Mouse (Mus musculus): ENCODE results near the gene Gcnt4. TPM values are rescaled to one million over a fixed set of nuclear protein-coding genes. Genes with fewer than 3 reads are reported as not detected.
A peak's percentile ranks its signal among the peaks of the same experiment; 100 is the strongest.
"Not testable (repeated sequence)": the region's sequence is repeated elsewhere in the genome, so short reads cannot be mapped to it uniquely, and the experiment has no call there.

Gcnt4 gene
- polyA plus RNA-seq (2016; fragmentation: Nextera tagmentation; extraction: Ambion mirVana): 0.22 and 0.23 TPM in 2 replicates

DNA sequence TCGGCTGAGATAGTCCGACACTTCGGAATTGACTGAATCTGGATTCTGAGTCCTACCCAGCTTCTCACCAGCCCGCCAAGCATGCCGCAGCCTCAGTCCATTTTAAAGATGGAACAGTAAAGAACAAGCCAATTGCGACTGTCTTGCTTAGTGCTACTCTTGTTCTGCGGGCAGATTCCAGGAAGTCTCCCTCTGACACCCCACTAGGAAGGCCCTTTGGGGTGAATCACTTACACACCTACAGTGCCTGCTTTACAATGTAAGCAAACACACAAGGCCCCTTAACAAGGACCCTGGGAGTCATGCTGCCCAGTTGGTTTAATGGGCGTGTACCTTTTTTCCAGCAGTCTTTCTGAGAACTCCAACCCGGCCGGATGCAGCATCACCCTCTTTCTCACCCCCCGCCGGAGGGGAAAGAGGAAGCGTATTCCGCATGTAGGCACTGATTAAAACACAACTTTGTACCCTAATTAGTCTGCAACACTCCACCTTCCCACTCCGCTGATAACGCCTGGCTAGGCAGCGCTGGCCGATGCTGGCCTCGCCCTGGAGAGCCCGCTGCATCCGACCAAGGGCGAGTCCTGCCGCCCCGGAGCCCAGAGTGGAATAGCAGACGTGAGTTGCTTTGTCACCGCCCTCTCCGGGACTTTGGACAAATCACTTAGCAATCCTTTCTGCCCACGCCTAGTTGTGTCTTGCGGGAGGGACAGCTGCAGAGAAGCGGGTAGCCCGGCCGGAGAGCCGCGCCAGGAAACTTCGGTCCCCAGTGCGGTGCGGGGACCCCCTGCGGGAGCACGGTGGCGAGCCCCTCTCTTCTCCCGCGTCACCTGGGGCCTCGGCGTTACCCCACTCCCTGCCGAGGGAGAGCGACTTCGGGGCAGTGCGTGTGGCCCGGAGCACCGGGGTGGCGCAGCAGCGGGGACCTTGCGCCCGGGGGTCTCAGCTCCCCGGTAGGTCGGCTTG, at the start of gene Gcnt4:
Gcnt4 (plus strand) TSS at position 691 of the 963 bp plus-strand sequence.
- Histone ChIP-seq H3K9me3 (no peaks in the 10 kb centered on the region), H3K36me3 (no peaks in the 10 kb centered on the region), H3K27ac (no peak within 1 kb of the TSS), H3K9ac (peak within 1 kb of the TSS; percentile 60), H3K4me1 (no peaks in the 10 kb centered on the region; the same call in 1 of the 2 replicates), H3K27me3 (peaks cover 36% of the 10 kb centered on the region), H3K4me3 (peak within 1 kb of the TSS; percentile 74), H3K4me2 (replicated peaks) (peak within 1 kb of the TSS; percentile 99)
- peak; percentile 61; the same call in 1 of the 2 replicates for ATAC-seq (ENCODE audit: insufficient number of reproducible peaks, insufficient read depth, low FRiP score, low TSS enrichment)
- 10% methylated on average over 56 of the region's 56 CpGs for WGBS

- Histone ChIP-seq H3K9ac (no peak overlapping the region), H3K27ac (no peak overlapping the region), H3K9me3 (no peaks in the 10 kb centered on the region), H3K4me2 (replicated peaks) (no peak overlapping the region), H3K27me3 (no peaks in the 10 kb centered on the region), H3K4me3 (no peak overlapping the region), H3K4me1 (no peaks in the 10 kb centered on the region), H3K36me3 (no peaks in the 10 kb centered on the region)
- 77% methylated on average over 12 of the region's 12 CpGs for whole genome bisulfite sequencing
- ATAC-seq (ENCODE audit: insufficient number of reproducible peaks, insufficient read depth, low FRiP score, low TSS enrichment): no peak
Observed at GRCm38 (mm10) chr13:96878220-96879057, 46.0 kb upstream of the Gcnt4 start.

DNA sequence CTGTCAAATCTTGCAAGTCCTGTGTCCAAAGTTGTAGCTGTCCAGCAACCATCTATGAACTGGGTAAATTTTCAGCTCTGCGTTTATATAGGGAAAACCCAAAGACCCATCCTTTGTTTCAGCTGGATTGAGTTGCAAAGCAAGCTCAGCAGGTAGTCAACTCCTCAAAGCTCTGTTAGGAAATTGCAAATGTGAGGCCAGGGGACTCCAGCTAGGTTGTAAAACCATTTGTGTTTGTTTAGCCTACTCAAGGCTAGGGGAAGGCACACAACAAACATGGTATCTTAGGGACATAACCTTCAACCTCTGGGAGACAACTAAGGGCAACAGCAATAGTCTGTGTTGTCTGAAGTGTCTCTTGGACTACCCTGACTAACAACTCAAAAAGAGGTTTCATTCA, 40.0 kb upstream of the Gcnt4 start:
- Histone ChIP-seq H3K4me1 (no peaks in the 10 kb centered on the region), H3K27me3 (no peaks in the 10 kb centered on the region), H3K9me3 (no peaks in the 10 kb centered on the region), H3K9ac (no peak overlapping the region), H3K36me3 (no peaks in the 10 kb centered on the region), H3K4me2 (replicated peaks) (no peak overlapping the region), H3K4me3 (no peak overlapping the region), H3K27ac (no peak overlapping the region)
- WGBS: 53% methylated on average over 1 of the region's 1 CpGs
- no peak for ATAC-seq (ENCODE audit: insufficient number of reproducible peaks, insufficient read depth, low FRiP score, low TSS enrichment)

DNA sequence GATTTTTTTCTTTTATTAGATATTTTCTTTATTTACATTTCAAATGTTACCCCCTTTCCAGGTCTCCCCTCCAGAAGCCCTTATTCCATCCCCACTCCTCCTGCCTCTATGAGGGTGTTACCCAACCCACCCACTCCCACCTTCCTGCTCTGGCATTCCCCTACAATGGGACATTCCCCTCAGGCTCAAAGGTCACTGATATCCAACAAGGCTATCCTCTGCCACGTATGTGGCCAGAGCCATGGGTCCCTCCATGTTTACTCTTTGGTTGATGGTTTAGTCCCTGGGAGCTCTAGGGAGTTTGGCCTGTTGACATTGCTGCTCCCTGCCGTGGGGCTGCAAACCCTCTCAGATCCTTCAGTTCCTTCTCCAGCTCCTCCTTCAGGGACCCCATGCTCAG, 34.5 kb upstream of the Gcnt4 start:
- Histone ChIP-seq H3K4me2 (replicated peaks) (no peak overlapping the region), H3K27ac (no peak overlapping the region), H3K27me3 (no peaks in the 10 kb centered on the region), H3K9me3 (no peaks in the 10 kb centered on the region), H3K4me3 (no peak overlapping the region), H3K4me1 (no peaks in the 10 kb centered on the region), H3K9ac (no peak overlapping the region), H3K36me3 (no peaks in the 10 kb centered on the region)
- 38% methylated on average over 2 of the region's 2 CpGs for WGBS
- ATAC-seq (ENCODE audit: insufficient number of reproducible peaks, insufficient read depth, low FRiP score, low TSS enrichment): no peak

GRCm38 (mm10) chr13:96895144-96895543, 29.3 kb upstream of the Gcnt4 start:
- Histone ChIP-seq H3K9me3 (no peaks in the 10 kb centered on the region), H3K4me1 (no peaks in the 10 kb centered on the region), H3K27me3 (no peaks in the 10 kb centered on the region), H3K9ac (no peak overlapping the region), H3K36me3 (no peaks in the 10 kb centered on the region), H3K4me2 (replicated peaks) (no peak overlapping the region), H3K4me3 (no peak overlapping the region), H3K27ac (no peak overlapping the region)
- 86% methylated on average over 2 of the region's 2 CpGs for WGBS
- ATAC-seq (ENCODE audit: insufficient number of reproducible peaks, insufficient read depth, low FRiP score, low TSS enrichment): no peak

- Histone ChIP-seq H3K9ac (no peak overlapping the region), H3K36me3 (no peaks in the 10 kb centered on the region), H3K4me1 (no peaks in the 10 kb centered on the region), H3K4me3 (no peak overlapping the region), H3K9me3 (no peaks in the 10 kb centered on the region), H3K27ac (no peak overlapping the region), H3K4me2 (replicated peaks) (no peak overlapping the region), H3K27me3 (no peaks in the 10 kb centered on the region)
- 63% methylated on average over 3 of the region's 3 CpGs for WGBS
- ATAC-seq (ENCODE audit: insufficient number of reproducible peaks, insufficient read depth, low FRiP score, low TSS enrichment): no peak
Observed at GRCm38 (mm10) chr13:96906717-96907116, 17.8 kb upstream of the Gcnt4 start.

DNA sequence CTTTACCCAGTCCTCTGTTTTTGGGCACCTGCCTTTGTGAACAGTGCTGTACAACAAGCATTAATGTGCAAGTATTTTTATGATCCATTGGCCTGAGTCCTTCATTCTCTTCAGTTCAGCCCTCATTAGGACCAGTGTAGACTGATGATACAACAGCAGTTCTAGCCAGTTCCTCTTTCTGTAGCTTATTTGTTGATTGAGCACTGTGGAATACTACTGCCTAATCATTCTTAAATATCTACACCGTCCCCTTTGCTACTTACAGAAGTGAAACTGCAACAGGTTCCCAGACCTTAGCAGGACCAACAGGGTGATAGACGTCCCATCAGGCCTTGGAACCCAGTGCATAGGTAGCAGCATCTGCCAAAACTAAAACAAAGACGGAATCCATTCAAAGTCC, 13.3 kb upstream of the Gcnt4 start:
- Histone ChIP-seq H3K27ac (no peak overlapping the region), H3K4me2 (replicated peaks) (no peak overlapping the region), H3K36me3 (no peaks in the 10 kb centered on the region), H3K4me1 (no peaks in the 10 kb centered on the region), H3K9ac (no peak overlapping the region), H3K9me3 (no peaks in the 10 kb centered on the region), H3K27me3 (no peaks in the 10 kb centered on the region), H3K4me3 (no peak overlapping the region)
- no peak for ATAC-seq (ENCODE audit: insufficient number of reproducible peaks, insufficient read depth, low FRiP score, low TSS enrichment)
- WGBS: 85% methylated on average over 3 of the region's 3 CpGs

DNA sequence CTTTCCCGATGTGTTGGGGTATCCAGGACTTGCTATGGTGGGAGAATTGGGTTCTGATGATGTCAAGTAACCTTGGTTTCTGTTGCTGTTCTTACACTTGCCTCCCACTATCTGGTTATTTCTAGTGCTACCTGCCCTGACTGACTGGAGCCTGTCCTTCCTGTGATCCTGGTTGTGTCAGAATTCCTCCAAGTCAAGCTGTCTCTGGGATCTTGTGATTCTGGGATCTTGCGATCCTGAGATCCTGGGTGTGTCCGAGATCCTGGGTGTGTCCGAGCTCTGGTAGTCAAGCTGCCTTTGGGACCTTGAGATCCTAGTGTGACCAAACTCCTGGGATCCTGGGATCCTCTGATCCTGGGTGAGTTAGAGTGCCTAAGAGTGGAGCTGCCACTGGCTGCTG, 1.4 kb upstream of the Gcnt4 start:
- H3K27me3 ChIP-seq: peaks cover 36% of the 10 kb centered on the region

DNA sequence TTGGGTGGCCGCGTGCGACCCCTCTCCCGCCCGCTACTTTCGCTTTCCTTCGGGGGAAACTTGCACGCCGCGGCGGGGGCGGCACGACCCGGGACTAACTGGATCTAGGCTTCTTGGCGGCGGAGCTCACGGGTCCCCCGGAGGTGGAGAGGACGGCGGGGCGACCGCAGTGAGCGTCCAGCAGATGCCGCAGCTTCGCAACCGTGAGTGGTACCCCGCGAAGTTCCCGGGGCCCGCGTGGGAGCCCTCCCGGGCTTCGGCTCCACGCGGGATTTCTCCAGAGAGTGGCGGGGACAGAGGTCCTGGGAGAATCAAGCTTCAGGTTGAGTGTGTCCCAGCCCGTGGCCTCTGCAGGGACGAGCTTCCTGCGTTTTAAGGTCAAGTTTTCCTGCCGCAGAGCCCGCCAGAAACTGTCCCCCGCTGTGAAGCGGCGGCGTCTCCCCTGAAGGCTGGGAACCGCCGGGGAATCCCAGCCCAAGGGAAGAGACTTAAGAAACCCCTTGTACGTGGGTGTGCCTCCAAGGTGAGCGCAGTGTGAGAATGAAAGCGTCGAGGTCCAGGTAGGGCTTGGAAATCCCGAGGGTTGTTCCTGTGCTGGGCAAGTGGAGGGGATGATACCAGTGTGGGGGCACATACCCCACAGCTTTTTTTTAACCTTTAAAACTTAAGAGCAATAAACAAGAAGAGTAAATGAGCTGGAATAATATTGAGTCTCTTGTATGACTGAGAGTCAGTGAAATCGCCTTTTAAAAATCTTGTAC, 676 bp downstream of the Gcnt4 start:
- ATAC-seq (ENCODE audit: insufficient number of reproducible peaks, insufficient read depth, low FRiP score, low TSS enrichment): no peak
- Histone ChIP-seq H3K9ac (peak overlapping the region; percentile 60), H3K27me3 (peaks cover 36% of the 10 kb centered on the region), H3K4me3 (peak overlapping the region; percentile 74), H3K36me3 (no peaks in the 10 kb centered on the region), H3K4me1 (no peaks in the 10 kb centered on the region; the same call in 1 of the 2 replicates), H3K4me2 (replicated peaks) (peak overlapping the region; percentile 99), H3K9me3 (no peaks in the 10 kb centered on the region), H3K27ac (no peak overlapping the region)
- WGBS: 1% methylated on average over 53 of the region's 53 CpGs

More for the DNA sequence above, 1.4 kb upstream of the Gcnt4 start:
- H3K4me1 ChIP-seq; H3K9ac ChIP-seq; H3K36me3 ChIP-seq; H3K9me3 ChIP-seq; H3K27ac ChIP-seq; ATAC-seq (ENCODE audit: insufficient number of reproducible peaks, insufficient read depth, low FRiP score, low TSS enrichment); H3K4me3 ChIP-seq; H3K4me2 ChIP-seq (replicated peaks): not testable (repeated sequence)
- 94% methylated on average over 4 of the region's 4 CpGs for WGBS

DNA sequence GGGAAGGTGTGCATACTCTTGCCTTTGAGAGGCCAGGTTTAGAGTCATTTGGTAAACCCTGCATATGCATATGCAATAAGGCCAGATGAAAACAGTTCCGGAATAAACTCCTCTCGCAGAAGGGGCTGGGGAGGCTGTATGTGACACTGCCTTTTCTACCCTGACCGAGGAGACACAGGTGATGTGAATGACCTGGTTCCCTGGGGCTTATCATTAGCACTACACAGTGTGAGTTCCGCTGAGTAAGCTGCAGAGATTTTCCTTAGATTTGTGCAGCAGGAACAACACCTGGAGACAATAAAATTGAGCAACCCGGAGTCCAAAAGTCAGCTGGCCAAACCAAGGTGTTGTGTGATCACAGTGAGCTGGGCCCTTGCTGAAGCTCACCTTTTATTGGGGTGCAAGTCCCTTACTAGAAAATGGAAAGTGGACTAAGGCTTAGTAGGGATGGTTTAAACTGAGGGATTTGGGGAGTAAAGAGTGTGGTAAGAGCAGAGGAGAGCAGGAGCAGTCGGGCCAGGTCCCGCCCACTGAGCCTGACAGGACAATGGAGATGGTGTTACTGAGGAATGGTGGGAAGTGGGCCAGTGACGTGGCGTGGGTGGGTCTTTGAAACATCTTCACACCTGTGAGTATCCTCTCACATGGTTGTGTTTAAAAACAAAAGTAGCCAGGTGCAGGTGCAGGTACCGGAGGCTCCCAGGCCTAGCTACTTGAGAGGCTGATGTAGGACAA, 1.7 kb downstream of the Gcnt4 start:
- Histone ChIP-seq H3K9me3 (no peaks in the 10 kb centered on the region), H3K27ac (no peak overlapping the region), H3K4me1 (no peaks in the 10 kb centered on the region; the same call in 1 of the 2 replicates), H3K4me2 (replicated peaks) (0 out of 2 replicates have a peak overlapping the region, but pooled peaks have one; percentile 99), H3K36me3 (no peaks in the 10 kb centered on the region), H3K4me3 (no peak overlapping the region), H3K9ac (no peak overlapping the region), H3K27me3 (peaks cover 36% of the 10 kb centered on the region)
- no peak for ATAC-seq (ENCODE audit: insufficient number of reproducible peaks, insufficient read depth, low FRiP score, low TSS enrichment)
- 36% methylated on average over 10 of the region's 10 CpGs for WGBS
